Mouse (Mus musculus): Measurements from ENCODE around the gene Spdye4a. TPM values are rescaled to one million over a fixed set of nuclear protein-coding genes. Genes with fewer than 3 reads are reported as not detected.

Spdye4a gene
- polyA plus RNA-seq, 1 experiment from 2014 or later, result not detected

Other genes with a start within 250 kb of the Spdye4a start
- gene Rnf216, start 113.9 kb downstream of the Spdye4a start, polyA plus RNA-seq (2015; fragmentation: Nextera tagmentation; extraction: Ambion mirVana), result 35.0 and 35.9 TPM in 2 replicates
- not detected in 2 replicates for gene Olfr718-ps1, start 79.3 kb downstream of the Spdye4a start, polyA plus RNA-seq (2015; fragmentation: Nextera tagmentation; extraction: Ambion mirVana)
- gene Rbak, start 46.1 kb downstream of the Spdye4a start, polyA plus RNA-seq (2015; fragmentation: Nextera tagmentation; extraction: Ambion mirVana), result 11.7 and 12.7 TPM in 2 replicates
- gene Spdye4b, start 45.9 kb downstream of the Spdye4a start, polyA plus RNA-seq (2015; fragmentation: Nextera tagmentation; extraction: Ambion mirVana), result 0.11 TPM in 1 of 2 replicates, not detected in the other
- 13.0 and 13.9 TPM in 2 replicates for gene Zfp12, start 8.3 kb upstream of the Spdye4a start, polyA plus RNA-seq (2015; fragmentation: Nextera tagmentation; extraction: Ambion mirVana)
- 0.92 and 1.2 TPM in 2 replicates for gene Zfp316, start 43.1 kb upstream of the Spdye4a start, polyA plus RNA-seq (2015; fragmentation: Nextera tagmentation; extraction: Ambion mirVana)
- gene Zfp853, start 66.7 kb upstream of the Spdye4a start, polyA plus RNA-seq (2015; fragmentation: Nextera tagmentation; extraction: Ambion mirVana), result 0.05 TPM in 1 of 2 replicates, not detected in the other
- gene E130309D02Rik, start 88.5 kb upstream of the Spdye4a start, polyA plus RNA-seq (2015; fragmentation: Nextera tagmentation; extraction: Ambion mirVana), result 32.3 and 33.0 TPM in 2 replicates
- gene Zdhhc4, start 102.4 kb upstream of the Spdye4a start, polyA plus RNA-seq (2015; fragmentation: Nextera tagmentation; extraction: Ambion mirVana), result 72.7 and 79.2 TPM in 2 replicates
- gene Grid2ip, start 130.4 kb upstream of the Spdye4a start, polyA plus RNA-seq (2015; fragmentation: Nextera tagmentation; extraction: Ambion mirVana), result 0.04 TPM in 1 of 2 replicates, not detected in the other
- 320 and 341 TPM in 2 replicates for gene Kdelr2, start 176.9 kb upstream of the Spdye4a start, polyA plus RNA-seq (2015; fragmentation: Nextera tagmentation; extraction: Ambion mirVana)
- 8.4 TPM in 2 replicates for gene Daglb, start 237.7 kb upstream of the Spdye4a start, polyA plus RNA-seq (2015; fragmentation: Nextera tagmentation; extraction: Ambion mirVana)

Data from lung, embryonic 16.5 days (tissue).